Mouse (Mus musculus) liver, adult 2 months (tissue): ENCODE results near the gene Pwwp2b. TPM values are rescaled to one million over a fixed set of nuclear protein-coding genes. Genes with fewer than 3 reads are reported as not detected.

Experiments
- DNase-seq: peaks from one replicate; pipeline ENCODE4 v3.0.0-alpha.2; 2011; ENCODE audit warnings: low read depth, low spot score; ENCODE audit errors: extremely low read depth
- H3K27ac ChIP-seq: fragments of 200-500 bp; replicated peaks from 2 replicates; pipeline ENCODE4 v1.5.1; 2012; ENCODE audit warnings: low read depth, mild to moderate bottlenecking, control low read depth, inconsistent platforms, low read length; ENCODE audit not compliant: insufficient read depth
- H3K27me3 ChIP-seq: fragments of 200-500 bp; 2 replicates; pipeline ENCODE4 v1.6.1; 2012; ENCODE audit warnings: mild to moderate bottlenecking, moderate library complexity, low read length, inconsistent platforms; ENCODE audit not compliant: control insufficient read depth, insufficient read depth
- H3K36me3 ChIP-seq: fragments of 200-500 bp; 2 replicates; pipeline ENCODE4 v1.6.1; 2012; ENCODE audit warnings: low read length, inconsistent platforms; ENCODE audit not compliant: control insufficient read depth, insufficient read depth
- H3K4me1 ChIP-seq: fragments of 200-500 bp; 2 replicates; pipeline ENCODE4 v1.6.1; 2011; ENCODE audit warnings: low read length; ENCODE audit not compliant: control insufficient read depth, insufficient read depth
- H3K4me3 ChIP-seq: fragments of 200-500 bp; 2 replicates; pipeline ENCODE4 v1.5.1; 2011; ENCODE audit warnings: low read depth, mild to moderate bottlenecking, control low read depth, low read length, moderate library complexity; ENCODE audit not compliant: insufficient read depth
- H3K79me2 ChIP-seq: fragments of 200-500 bp; 2 replicates; pipeline ENCODE4 v1.6.1; 2012; ENCODE audit warnings: inconsistent platforms, mild to moderate bottlenecking, low read length, moderate library complexity; ENCODE audit not compliant: control insufficient read depth, insufficient read depth
- H3K9ac ChIP-seq: fragments of 200-500 bp; 2 replicates; pipeline ENCODE4 v1.6.1; 2012; ENCODE audit warnings: low read depth, mild to moderate bottlenecking, control low read depth, inconsistent platforms, low read length
- CTCF ChIP-seq: fragments of 200-500 bp; IDR thresholded peaks from 2 replicates; pipeline ENCODE4 v1.5.1; 2011; ENCODE audit warnings: low read depth, low read length, control low read depth
- POLR2A ChIP-seq: fragments of 200-500 bp; IDR thresholded peaks from 2 replicates; pipeline ENCODE4 v1.6.1; 2011; ENCODE audit warnings: low read length, control low read depth; ENCODE audit not compliant: insufficient read depth; ENCODE audit errors: extremely low read depth
- WGBS: fragments of 180-500 bp; shearing (Covaris S2); methylation state at CpG from one replicate; pipeline ENCODE4 v1.1.7; 2018; 5-methylcytosine and 5-hydroxymethylcytosine counted together
- polyA plus RNA-seq: library from polyadenylated mRNA; depleted of rRNA; stranded (reverse); fragments of >200 nt; gene quantifications from 2 replicates; pipeline ENCODE4 v1.2.3, GENCODE M21; 2012
- total RNA-seq: library from RNA; depleted of rRNA; stranded (reverse); fragments of >200 nt; gene quantifications from 2 replicates; pipeline ENCODE4 v1.2.3, GENCODE M21; 2014

Gene Pwwp2b
- total and polyA plus RNA-seq, 2 experiments = 0.65 to 2.1 TPM

- Histone ChIP-seq H3K27me3 (no peaks in the 10 kb centered on the region), H3K27ac (no peak overlapping the region)
- 80% methylated on average over 10 of the region's 10 CpGs for WGBS
These were observed 9.7 kb downstream of the Pwwp2b start for GRCm38 (mm10) chr7:139257752-139258542.

GRCm38 (mm10) chr7:139264337-139264736 lies 16.1 kb downstream of the Pwwp2b start:
- no peak overlapping the region for H3K4me3 ChIP-seq
- TF ChIP-seq POLR2A = no peak
- no peak for TF ChIP-seq CTCF
- H3K27me3 ChIP-seq = no peaks in the 10 kb centered on the region
- no peak for DNase-seq
- 81% methylated on average over 4 of the region's 4 CpGs for WGBS
- no peaks in the 10 kb centered on the region for H3K36me3 ChIP-seq
- 0 out of 2 replicates have a peak, but pooled peaks cover 4% of the 10 kb centered on the region for H3K4me1 ChIP-seq
- no peak overlapping the region for H3K27ac ChIP-seq
- H3K9ac ChIP-seq = no peak overlapping the region
- H3K79me2 ChIP-seq = no peaks in the 10 kb centered on the region

More at GRCm38 (mm10) chr7:139257752-139258542, 9.7 kb downstream of the Pwwp2b start:
- no peak for DNase-seq
- no peaks in the 10 kb centered on the region for H3K36me3 ChIP-seq
- H3K79me2 ChIP-seq = no peaks in the 10 kb centered on the region; the same call in 1 of the 2 replicates
- no peak overlapping the region for H3K9ac ChIP-seq
- H3K4me3 ChIP-seq = no peak overlapping the region
- H3K4me1 ChIP-seq = peaks cover 3% of the 10 kb centered on the region
- TF ChIP-seq POLR2A = no peak
- TF ChIP-seq CTCF = no peak

GRCm38 (mm10) chr7:139265634-139266033 lies 17.4 kb downstream of the Pwwp2b start:
- Histone ChIP-seq H3K9ac (no peak overlapping the region), H3K4me1 (0 out of 2 replicates have a peak, but pooled peaks cover 4% of the 10 kb centered on the region), H3K27me3 (no peaks in the 10 kb centered on the region), H3K27ac (no peak overlapping the region), H3K36me3 (no peaks in the 10 kb centered on the region), H3K79me2 (no peaks in the 10 kb centered on the region), H3K4me3 (no peak overlapping the region)
- DNase-seq = no peak
- TF ChIP-seq POLR2A (no peak), CTCF (no peak)
- WGBS = 67% methylated on average over 6 of the region's 6 CpGs

GRCm38 (mm10) chr7:139266431-139266830 lies 18.1 kb downstream of the Pwwp2b start:
- DNase-seq = peak; percentile 7
- H3K79me2 ChIP-seq = no peaks in the 10 kb centered on the region
- no peak overlapping the region for H3K27ac ChIP-seq
- no peak overlapping the region for H3K4me3 ChIP-seq
- TF ChIP-seq CTCF (no peak), POLR2A (no peak)
- H3K36me3 ChIP-seq = no peaks in the 10 kb centered on the region
- H3K9ac ChIP-seq = no peak overlapping the region
- H3K4me1 ChIP-seq = 0 out of 2 replicates have a peak, but pooled peaks cover 4% of the 10 kb centered on the region
- H3K27me3 ChIP-seq = no peaks in the 10 kb centered on the region
- WGBS = 47% methylated on average over 6 of the region's 6 CpGs

GRCm38 (mm10) chr7:139266886-139267870 lies 18.9 kb downstream of the Pwwp2b start:
- Histone ChIP-seq H3K27me3 (no peaks in the 10 kb centered on the region), H3K4me1 (0 out of 2 replicates have a peak, but pooled peaks cover 4% of the 10 kb centered on the region), H3K27ac (no peak overlapping the region), H3K79me2 (no peaks in the 10 kb centered on the region), H3K9ac (no peak overlapping the region), H3K4me3 (no peak overlapping the region), H3K36me3 (no peaks in the 10 kb centered on the region)
- TF ChIP-seq POLR2A = no peak
- TF ChIP-seq CTCF = no peak
- DNase-seq = no peak
- WGBS = 78% methylated on average over 8 of the region's 8 CpGs
